Mouse (Mus musculus): ENCODE results near the gene Gmfb. TPM values are rescaled to one million over a fixed set of nuclear protein-coding genes. Genes with fewer than 3 reads are reported as not detected.
"Not testable (repeated sequence)": the region's sequence is repeated elsewhere in the genome, so short reads cannot be mapped to it uniquely, and the experiment has no call there.

Gmfb gene
- 100 to 1,000 TPM; 100 to 103 TPM for polyA plus RNA-seq (2017; shearing (Covaris generic))

DNA sequence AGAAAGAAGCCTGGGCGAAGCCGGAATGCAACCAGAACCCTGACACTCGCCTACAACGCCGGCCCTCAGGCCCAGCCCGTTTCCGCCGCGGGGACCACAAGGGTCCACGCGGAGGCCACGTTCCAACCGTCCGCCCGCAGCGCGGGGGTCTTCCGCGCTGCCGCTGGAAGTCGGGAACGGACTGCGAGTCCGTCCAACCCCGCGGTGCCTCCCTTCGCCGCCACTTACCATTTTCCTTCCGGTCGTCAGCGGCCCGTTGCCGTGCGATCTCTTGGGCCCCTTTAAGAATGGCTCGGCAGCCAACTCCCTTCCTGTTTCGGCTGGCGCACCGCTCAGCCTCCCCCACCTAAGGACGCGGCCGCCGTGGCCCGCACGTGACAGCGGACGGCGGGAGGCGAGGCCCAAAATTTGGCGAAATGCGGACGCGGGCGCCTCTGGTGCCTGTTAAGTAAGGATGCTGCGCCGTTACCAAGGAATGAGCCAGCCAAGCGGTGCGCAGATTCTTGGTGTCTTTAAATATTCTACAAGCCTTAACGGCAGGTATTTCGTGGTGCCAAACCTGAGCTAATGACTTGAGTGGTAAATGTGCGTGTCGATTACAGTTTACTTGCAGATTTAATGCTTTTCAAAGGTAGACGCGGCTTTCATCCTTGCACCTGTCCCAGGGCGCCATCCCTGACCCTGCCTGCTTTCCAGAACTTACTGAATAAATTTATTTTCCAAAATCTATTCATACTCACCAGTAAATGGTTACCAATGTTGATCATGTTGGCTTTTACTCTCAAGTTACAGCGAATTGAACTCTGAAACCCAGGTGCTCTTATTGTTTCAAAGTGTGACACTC, at the start of gene Gmfb:
TSS of gene Gmfb (minus strand) at position 370 of the 844 bp plus-strand sequence.
- ATAC-seq = peak; percentile 87

- no peak for ATAC-seq
Measured at GRCm38 (mm10) chr14:46862922-46863321, 40.9 kb upstream of the Gmfb start.

DNA sequence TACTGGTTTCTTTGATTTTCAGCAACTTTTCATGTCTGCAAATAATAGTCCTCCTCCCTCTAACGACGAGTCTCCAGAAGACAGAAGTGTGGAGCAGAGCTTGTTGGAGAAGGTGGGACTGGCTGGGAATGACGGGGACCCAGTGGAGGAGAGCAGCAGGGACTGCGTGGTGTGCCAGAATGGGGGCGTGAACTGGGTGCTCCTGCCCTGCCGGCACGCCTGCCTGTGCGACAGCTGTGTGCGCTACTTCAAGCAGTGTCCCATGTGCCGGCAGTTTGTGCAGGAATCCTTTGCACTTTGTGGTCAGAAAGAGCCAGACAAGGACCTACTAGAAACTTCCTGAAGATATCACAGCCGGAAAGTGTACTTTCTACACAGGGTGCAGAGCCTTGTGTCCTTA, 31.6 kb upstream of the Gmfb start:
- ATAC-seq = no peak

GRCm38 (mm10) chr14:46849769-46850168, 27.7 kb upstream of the Gmfb start:
- ATAC-seq = no peak

DNA sequence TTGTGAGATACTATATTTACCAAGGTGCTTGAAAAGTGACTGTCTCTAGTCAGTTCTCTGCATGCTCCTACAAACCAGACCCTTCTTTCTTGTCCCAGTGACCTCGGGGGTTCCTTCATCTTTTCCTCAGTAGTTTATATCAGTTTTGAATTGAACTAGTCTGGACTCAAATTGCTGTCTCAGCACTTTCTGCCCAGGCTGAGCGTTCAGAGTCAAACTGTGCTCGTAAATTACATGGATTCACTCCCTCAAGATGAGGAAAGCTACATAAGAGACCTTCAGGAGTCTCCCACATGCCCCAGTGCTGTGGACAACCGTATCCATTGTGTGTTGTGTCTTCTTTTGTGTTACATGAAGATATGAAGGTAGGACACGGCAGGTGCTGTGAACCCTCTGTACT, 26.7 kb upstream of the Gmfb start:
- ATAC-seq = no peak

- no peak for ATAC-seq
Measured at GRCm38 (mm10) chr14:46848063-46848590, 26.1 kb upstream of the Gmfb start.

GRCm38 (mm10) chr14:46845706-46846105, 23.7 kb upstream of the Gmfb start:
- ATAC-seq = no peak

DNA sequence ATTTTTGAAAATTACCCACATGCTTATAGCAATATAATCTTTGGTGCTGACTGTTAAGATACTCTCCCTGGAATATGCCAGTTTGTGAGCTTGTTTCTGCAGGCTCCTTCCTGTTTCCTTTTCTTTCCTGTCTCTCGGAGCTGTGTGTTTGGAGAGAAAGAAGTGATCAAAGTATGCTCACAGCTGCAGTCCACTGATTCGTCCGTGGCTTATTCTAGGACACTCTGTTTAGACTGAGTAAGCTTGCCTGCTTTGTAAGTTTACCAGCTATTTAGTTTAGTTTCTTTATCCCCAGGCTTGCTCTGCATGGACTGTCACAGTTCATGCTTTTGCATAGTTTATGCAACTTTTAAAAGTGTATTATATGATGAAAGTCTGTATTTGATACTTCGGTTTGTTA, 17.3 kb upstream of the Gmfb start:
- no peak for ATAC-seq

DNA sequence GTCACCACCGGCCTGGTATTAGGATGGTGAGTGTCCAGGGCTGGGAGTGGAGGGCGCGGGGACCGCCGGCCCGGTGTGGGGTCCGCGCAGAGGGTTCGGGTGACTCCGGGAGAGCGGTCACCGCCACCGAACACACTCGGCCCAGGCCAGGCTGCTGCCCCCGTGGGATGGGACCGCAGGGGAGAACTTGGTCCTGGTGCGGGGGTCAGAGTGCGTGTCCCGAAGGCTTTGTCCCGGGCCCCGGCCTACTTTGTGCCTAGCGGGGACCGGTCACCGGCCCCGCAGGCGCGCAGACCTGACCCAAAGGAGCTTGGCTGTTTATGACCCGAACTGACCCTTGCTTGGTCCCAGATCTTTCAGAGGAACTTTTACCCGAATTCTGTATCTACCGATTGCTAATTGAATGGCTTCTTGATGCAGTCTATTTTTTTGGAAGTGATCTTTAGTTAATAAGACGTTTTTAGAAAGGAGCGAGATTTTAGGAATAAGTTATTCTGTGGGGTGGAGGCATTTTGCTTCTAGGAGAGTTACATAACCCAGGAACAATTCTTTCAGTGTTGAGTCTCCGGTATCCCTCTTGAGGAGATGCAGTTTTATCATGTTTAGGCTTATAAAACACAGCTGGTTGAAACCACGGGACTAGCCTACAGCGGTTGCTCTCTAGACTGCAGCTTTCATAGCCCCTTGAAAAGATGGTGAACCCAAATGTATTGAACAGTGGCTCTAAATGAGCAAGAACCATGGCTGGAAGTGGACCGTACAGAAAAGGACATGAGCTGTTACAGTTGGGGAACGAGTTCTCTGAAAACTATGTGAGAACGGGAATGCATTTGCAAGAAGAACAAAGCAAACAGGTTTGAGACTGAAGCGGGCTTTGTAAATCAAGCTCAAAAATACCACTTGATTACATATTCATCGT, 10.6 kb upstream of the Gmfb start:
- peak; percentile 9 for ATAC-seq

DNA sequence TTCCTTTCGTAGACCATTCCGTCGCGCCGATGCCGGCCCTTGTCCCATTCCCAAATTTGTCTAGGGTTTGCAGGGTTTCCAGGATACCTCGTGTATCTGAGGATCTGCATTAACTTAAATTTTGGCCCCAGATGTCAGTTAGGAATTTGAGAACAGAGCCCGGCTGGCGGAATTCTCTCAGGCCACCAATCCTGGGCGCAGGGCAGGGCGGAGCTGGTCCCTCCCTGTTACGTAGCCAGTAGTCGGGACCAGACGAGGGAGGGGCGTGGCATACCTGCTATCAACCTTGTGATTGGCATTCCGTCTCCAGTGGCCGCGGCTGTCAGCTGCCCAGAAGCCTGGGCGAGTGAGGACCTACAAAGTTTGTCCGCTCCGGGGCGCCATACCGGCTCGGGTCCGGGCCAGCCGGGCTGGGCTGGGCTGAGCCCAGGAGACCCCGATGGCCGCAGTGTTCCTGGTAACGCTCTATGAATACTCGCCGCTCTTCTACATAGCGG, 9.8 kb upstream of the Gmfb start, which contains the start of gene Cgrrf1:
TSS of gene Cgrrf1 (plus strand) at position 289 of the 497 bp plus-strand sequence.
- peak; percentile 98 for ATAC-seq

- ATAC-seq = peak; percentile 24
Measured at GRCm38 (mm10) chr14:46831295-46831694, 9.3 kb upstream of the Gmfb start.

- no peak for ATAC-seq
Measured at GRCm38 (mm10) chr14:46827430-46827829, 5.4 kb upstream of the Gmfb start.

- ATAC-seq = no peak
Measured at GRCm38 (mm10) chr14:46823996-46824395, 2.0 kb upstream of the Gmfb start.

DNA sequence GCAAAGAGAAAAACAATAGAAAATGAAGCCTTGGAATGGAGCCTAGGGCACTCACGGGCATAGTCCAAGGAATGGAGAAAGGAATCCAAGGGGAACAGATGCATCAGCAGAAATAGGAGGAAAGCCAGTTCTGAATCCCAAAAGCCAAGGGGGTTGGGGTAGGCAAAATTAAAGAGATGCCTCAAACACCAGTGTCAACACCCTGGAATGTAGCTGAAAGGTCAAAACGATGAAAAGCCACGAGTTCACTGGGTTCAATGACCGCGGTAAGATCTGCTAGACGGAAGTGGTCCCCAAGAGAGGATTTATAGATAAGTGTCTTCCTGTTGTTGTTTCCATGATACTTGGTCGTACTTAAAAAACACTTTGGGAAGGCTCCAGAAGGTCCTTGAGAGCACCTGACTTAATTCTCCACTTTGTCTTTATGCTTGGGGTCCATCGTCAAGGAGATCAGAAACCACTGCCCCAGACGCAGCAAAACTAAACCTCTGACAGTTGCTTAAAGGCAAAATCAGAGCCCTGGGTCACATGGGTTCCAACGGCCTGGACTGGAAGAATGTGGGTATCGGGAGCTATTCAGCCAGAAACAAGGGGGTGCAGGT, 670 bp downstream of the Gmfb start:
- ATAC-seq = peak; percentile 16

GRCm38 (mm10) chr14:46819961-46820360, 2.1 kb downstream of the Gmfb start:
- not testable (repeated sequence) for ATAC-seq

DNA sequence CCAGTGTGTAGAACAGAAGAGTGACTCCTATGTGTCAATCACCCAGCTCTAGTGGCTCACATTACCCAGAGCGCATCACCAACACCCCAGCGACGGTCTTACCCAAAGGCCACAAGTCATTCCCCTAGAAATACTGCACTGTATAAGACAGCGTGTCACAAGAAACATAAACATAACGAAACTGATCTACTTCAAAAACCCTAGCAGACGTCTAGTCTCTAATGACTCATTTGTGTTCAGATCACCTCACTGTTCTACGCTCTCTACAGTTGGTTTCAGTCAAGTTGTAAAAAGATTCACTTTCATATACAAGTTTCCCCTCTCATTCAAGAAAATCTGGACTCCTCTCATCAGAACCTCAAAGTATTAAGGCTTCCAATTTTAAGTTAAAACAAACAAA, 3.3 kb downstream of the Gmfb start:
- ATAC-seq = peak; percentile 42

GRCm38 (mm10) chr14:46816916-46817622, 5.0 kb downstream of the Gmfb start:
- no peak for ATAC-seq

- ATAC-seq = no peak
Measured at GRCm38 (mm10) chr14:46815640-46816039, 6.4 kb downstream of the Gmfb start.

- ATAC-seq = no peak
Measured at GRCm38 (mm10) chr14:46807927-46808326, 14.1 kb downstream of the Gmfb start.

DNA sequence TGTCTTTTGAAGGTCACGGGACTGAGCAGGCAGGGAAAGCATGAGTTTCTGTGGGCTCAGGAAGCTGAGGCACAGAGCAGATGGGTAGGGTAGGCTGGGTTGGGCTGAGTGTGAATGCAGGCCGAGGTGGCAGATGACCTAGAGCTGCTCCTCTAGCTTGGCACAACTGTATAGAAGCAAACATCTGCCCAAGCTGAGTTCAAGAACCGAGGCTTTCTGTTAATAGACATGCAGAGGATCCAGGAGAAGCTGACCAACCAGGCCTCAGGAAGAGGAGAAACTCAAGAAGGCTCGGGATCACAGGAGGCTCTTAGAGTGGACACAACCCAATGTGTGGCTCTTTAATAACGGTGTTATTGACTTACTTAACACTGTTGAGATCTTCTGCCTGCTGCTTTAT, 15.9 kb downstream of the Gmfb start:
- no peak for ATAC-seq

DNA sequence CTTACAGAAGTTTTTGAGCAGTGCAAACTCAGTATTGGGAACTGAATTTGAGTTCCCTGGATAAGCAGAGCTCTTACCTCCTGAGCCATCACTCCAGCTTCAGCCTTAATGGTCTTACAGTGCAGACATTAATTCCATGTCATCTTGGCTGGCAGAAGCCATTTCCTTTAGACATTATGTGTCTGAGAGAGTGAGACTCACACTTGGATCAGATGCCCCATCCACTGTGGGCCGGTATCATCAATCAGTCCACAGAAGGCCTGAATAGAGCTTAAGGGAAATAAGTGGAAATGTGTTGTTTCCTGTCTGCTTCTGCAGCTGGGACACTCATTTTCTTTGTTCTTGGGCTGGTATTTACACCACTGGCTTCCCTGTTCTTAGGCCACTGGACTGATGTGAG, 18.3 kb downstream of the Gmfb start:
- ATAC-seq = no peak

DNA sequence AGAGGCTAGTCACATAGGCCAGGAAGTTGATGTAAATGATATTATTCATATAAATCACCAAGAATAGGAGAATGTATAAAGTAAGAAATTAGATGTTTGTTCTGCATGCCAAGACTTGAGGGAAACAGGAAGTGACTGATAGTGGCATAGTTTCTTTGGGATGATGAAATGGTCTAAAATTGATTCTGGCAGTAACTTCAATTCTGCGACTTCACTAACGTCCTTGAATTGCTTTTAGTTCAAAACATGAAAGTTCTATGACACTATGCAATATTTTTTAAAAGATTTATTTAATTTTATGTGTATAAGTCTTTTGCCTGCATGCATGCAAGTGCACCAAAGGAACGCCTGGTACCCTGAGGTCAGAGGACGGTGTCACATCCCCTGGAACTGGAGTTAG, 18.8 kb downstream of the Gmfb start:
- no peak for ATAC-seq
